Mouse (Mus musculus): ENCODE results near the gene Kdm8. TPM values are rescaled to one million over a fixed set of nuclear protein-coding genes. Genes with fewer than 3 reads are reported as not detected.

Kdm8 gene
- polyA plus RNA-seq, 1 experiment from 2014 or later = 8.3 TPM

GRCm38 (mm10) chr7:125488706-125489105, 44.2 kb downstream of the Kdm8 start:
- WGBS = 81% methylated on average over 6 of the region's 6 CpGs
- H3K36me3 ChIP-seq (ENCODE audit: control insufficient read depth, insufficient read depth, low read length) = no peaks in the 10 kb centered on the region
- no peaks in the 10 kb centered on the region for H3K27me3 ChIP-seq (ENCODE audit: control insufficient read depth, insufficient read depth, low read length)
- no peaks in the 10 kb centered on the region for H3K9me3 ChIP-seq (ENCODE audit: control insufficient read depth, low read length)
- no peak for ATAC-seq (ENCODE audit: low FRiP score)
- H3K4me1 ChIP-seq (replicated peaks; ENCODE audit: control insufficient read depth, insufficient read depth, low read length) = no peaks in the 10 kb centered on the region
- no peak overlapping the region for H3K4me2 ChIP-seq (replicated peaks; ENCODE audit: low read depth, low read length)
- no peak overlapping the region for H3K4me3 ChIP-seq (ENCODE audit: low read depth, low read length)
- no peak for DNase-seq (ENCODE audit: low spot score)
- no peak overlapping the region for H3K27ac ChIP-seq (ENCODE audit: low read depth, low read length)
- no peak overlapping the region for H3K9ac ChIP-seq (ENCODE audit: low read depth, low read length)

DNA sequence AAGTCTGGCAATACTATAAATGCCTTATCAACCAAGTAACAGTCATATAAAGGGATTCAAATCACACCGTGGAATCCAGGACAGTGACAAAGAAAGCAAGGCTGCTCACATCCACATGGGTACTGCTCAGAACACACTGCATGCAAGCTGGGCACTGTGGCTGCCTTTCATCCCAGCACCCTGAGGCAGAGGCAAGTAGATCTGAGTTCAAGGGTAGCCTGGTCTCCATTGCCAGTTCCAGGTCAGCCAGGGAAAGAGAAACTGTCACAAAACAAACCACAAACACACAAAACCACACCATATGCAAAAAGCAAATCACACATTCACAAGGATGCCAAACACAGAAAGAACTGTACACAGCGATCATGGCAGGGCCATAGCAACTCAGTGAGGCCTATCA, 45.2 kb downstream of the Kdm8 start:
- ATAC-seq (ENCODE audit: low FRiP score) (no peak), DNase-seq (ENCODE audit: low spot score) (no peak)
- H3K9ac ChIP-seq (ENCODE audit: low read depth, low read length) = no peak overlapping the region
- no peaks in the 10 kb centered on the region for H3K36me3 ChIP-seq (ENCODE audit: control insufficient read depth, insufficient read depth, low read length)
- H3K27ac ChIP-seq (ENCODE audit: low read depth, low read length) = no peak overlapping the region
- no peak overlapping the region for H3K4me3 ChIP-seq (ENCODE audit: low read depth, low read length)
- no peaks in the 10 kb centered on the region for H3K27me3 ChIP-seq (ENCODE audit: control insufficient read depth, insufficient read depth, low read length)
- H3K4me1 ChIP-seq (replicated peaks; ENCODE audit: control insufficient read depth, insufficient read depth, low read length) = no peaks in the 10 kb centered on the region
- no peak overlapping the region for H3K4me2 ChIP-seq (replicated peaks; ENCODE audit: low read depth, low read length)
- 90% methylated on average over 2 of the region's 2 CpGs for WGBS
- no peaks in the 10 kb centered on the region for H3K9me3 ChIP-seq (ENCODE audit: control insufficient read depth, low read length)

DNA sequence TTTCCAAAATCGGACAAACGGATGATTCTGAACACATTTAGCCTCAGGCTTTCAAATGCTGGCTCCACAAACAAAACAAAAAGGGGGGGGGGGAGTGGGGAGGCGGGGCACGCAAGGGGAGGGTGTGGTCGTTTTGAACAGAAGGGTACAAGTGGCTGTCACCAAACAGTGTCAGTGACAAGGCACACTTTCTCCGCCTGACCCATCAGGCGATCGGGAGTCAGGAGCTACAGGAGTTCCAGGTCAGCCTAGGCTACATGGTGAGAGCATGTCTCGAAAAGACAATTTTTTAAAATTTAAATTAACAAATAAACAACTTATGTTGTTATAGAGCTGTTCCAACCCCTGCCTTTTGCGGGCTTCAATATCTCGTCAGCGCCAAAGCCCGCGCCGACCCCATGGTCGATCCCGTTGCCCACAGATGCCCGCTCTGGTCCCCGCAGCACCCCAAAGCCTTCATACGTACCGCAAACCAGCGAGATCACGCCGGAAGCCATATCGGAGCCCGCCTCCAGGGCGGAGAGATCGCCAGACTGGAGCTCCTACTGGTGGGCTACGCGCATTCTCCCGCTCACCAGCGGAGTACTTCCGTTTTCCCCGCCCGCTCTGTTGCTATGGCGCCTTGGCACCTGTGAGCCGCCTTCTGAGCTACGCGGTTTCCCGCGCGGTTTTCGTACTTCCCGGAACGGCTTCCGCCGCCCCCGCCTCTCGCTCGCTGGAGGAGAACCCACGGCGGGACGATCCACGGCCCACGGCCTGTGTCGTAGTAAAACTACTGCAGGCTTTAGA, 46.7 kb downstream of the Kdm8 start, which contains the start of gene Nsmce1:
Gene Nsmce1 (minus strand): TSS at position 650 of the 789 bp plus-strand sequence.
- Histone ChIP-seq H3K9me3 (ENCODE audit: control insufficient read depth, low read length) (no peaks in the 10 kb centered on the region), H3K4me1 (replicated peaks; ENCODE audit: control insufficient read depth, insufficient read depth, low read length) (no peaks in the 10 kb centered on the region), H3K27ac (ENCODE audit: low read depth, low read length) (peak within 1 kb of the TSS; percentile 73), H3K9ac (ENCODE audit: low read depth, low read length) (peak within 1 kb of the TSS; percentile 79), H3K36me3 (ENCODE audit: control insufficient read depth, insufficient read depth, low read length) (no peaks in the 10 kb centered on the region), H3K27me3 (ENCODE audit: control insufficient read depth, insufficient read depth, low read length) (no peaks in the 10 kb centered on the region), H3K4me3 (ENCODE audit: low read depth, low read length) (peak within 1 kb of the TSS; percentile 58), H3K4me2 (replicated peaks; ENCODE audit: low read depth, low read length) (peak within 1 kb of the TSS; percentile 60)
- DNase-seq (ENCODE audit: low spot score) (peak; percentile 96), ATAC-seq (ENCODE audit: low FRiP score) (peak; percentile 98)
- under 1% methylated on average over 56 of the region's 56 CpGs for WGBS

- Histone ChIP-seq H3K27ac (ENCODE audit: low read depth, low read length) (peak overlapping the region; percentile 73), H3K9me3 (ENCODE audit: control insufficient read depth, low read length) (no peaks in the 10 kb centered on the region), H3K4me1 (replicated peaks; ENCODE audit: control insufficient read depth, insufficient read depth, low read length) (no peaks in the 10 kb centered on the region), H3K4me3 (ENCODE audit: low read depth, low read length) (peak overlapping the region; percentile 58), H3K4me2 (replicated peaks; ENCODE audit: low read depth, low read length) (peak overlapping the region; percentile 60), H3K36me3 (ENCODE audit: control insufficient read depth, insufficient read depth, low read length) (no peaks in the 10 kb centered on the region), H3K9ac (ENCODE audit: low read depth, low read length) (peak overlapping the region; percentile 79), H3K27me3 (ENCODE audit: control insufficient read depth, insufficient read depth, low read length) (no peaks in the 10 kb centered on the region)
- ATAC-seq (ENCODE audit: low FRiP score) (peak; percentile 28; the same call in 1 of the 2 replicates), DNase-seq (ENCODE audit: low spot score) (no peak)
- WGBS = 31% methylated on average over 12 of the region's 12 CpGs
Measured at GRCm38 (mm10) chr7:125491760-125492159, 47.3 kb downstream of the Kdm8 start.

DNA sequence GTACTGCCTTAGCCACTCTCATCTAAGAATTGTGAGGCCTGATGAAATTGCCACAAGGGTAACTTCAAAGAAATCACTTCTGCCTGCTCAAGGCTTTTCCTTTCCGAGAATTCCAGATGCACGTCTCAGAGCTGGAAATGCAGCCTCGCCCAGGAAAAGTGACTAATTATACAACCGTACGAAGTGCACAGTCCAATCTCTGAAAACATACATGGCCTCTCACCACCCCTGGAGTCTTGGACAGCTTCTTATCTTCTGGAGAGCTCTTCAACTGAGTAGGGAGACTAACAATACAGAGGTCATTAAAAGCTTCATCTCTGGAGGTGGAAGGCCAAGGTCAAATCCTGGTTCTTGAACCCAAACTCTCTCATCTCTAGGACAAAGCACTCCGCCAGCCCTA, 48.1 kb downstream of the Kdm8 start:
- H3K36me3 ChIP-seq (ENCODE audit: control insufficient read depth, insufficient read depth, low read length) = no peaks in the 10 kb centered on the region
- H3K9me3 ChIP-seq (ENCODE audit: control insufficient read depth, low read length) = no peaks in the 10 kb centered on the region
- WGBS = 91% methylated on average over 6 of the region's 6 CpGs
- no peaks in the 10 kb centered on the region for H3K4me1 ChIP-seq (replicated peaks; ENCODE audit: control insufficient read depth, insufficient read depth, low read length)
- no peak overlapping the region for H3K27ac ChIP-seq (ENCODE audit: low read depth, low read length)
- H3K4me2 ChIP-seq (replicated peaks; ENCODE audit: low read depth, low read length) = no peak overlapping the region
- DNase-seq (ENCODE audit: low spot score) = no peak
- no peak for ATAC-seq (ENCODE audit: low FRiP score)
- H3K9ac ChIP-seq (ENCODE audit: low read depth, low read length) = no peak overlapping the region
- H3K27me3 ChIP-seq (ENCODE audit: control insufficient read depth, insufficient read depth, low read length) = no peaks in the 10 kb centered on the region
- H3K4me3 ChIP-seq (ENCODE audit: low read depth, low read length) = no peak overlapping the region

- H3K27me3 ChIP-seq (ENCODE audit: control insufficient read depth, insufficient read depth, low read length) = no peaks in the 10 kb centered on the region
- ATAC-seq (ENCODE audit: low FRiP score) (no peak), DNase-seq (ENCODE audit: low spot score) (no peak)
- H3K36me3 ChIP-seq (ENCODE audit: control insufficient read depth, insufficient read depth, low read length) = no peaks in the 10 kb centered on the region
- WGBS = 84% methylated on average over 6 of the region's 6 CpGs
- no peak overlapping the region for H3K4me2 ChIP-seq (replicated peaks; ENCODE audit: low read depth, low read length)
- no peaks in the 10 kb centered on the region for H3K4me1 ChIP-seq (replicated peaks; ENCODE audit: control insufficient read depth, insufficient read depth, low read length)
- no peaks in the 10 kb centered on the region for H3K9me3 ChIP-seq (ENCODE audit: control insufficient read depth, low read length)
- no peak overlapping the region for H3K9ac ChIP-seq (ENCODE audit: low read depth, low read length)
- no peak overlapping the region for H3K27ac ChIP-seq (ENCODE audit: low read depth, low read length)
- H3K4me3 ChIP-seq (ENCODE audit: low read depth, low read length) = no peak overlapping the region
Measured at GRCm38 (mm10) chr7:125495864-125496440, 51.5 kb downstream of the Kdm8 start.

GRCm38 (mm10) chr7:125499927-125500868, 55.7 kb downstream of the Kdm8 start:
- DNase-seq (ENCODE audit: low spot score) (no peak), ATAC-seq (ENCODE audit: low FRiP score) (no peak)
- Histone ChIP-seq H3K4me2 (replicated peaks; ENCODE audit: low read depth, low read length) (no peak overlapping the region), H3K4me3 (ENCODE audit: low read depth, low read length) (no peak overlapping the region), H3K4me1 (replicated peaks; ENCODE audit: control insufficient read depth, insufficient read depth, low read length) (no peaks in the 10 kb centered on the region), H3K27me3 (ENCODE audit: control insufficient read depth, insufficient read depth, low read length) (no peaks in the 10 kb centered on the region), H3K36me3 (ENCODE audit: control insufficient read depth, insufficient read depth, low read length) (no peaks in the 10 kb centered on the region), H3K9ac (ENCODE audit: low read depth, low read length) (no peak overlapping the region), H3K27ac (ENCODE audit: low read depth, low read length) (no peak overlapping the region), H3K9me3 (ENCODE audit: control insufficient read depth, low read length) (no peaks in the 10 kb centered on the region)
- 84% methylated on average over 13 of the region's 13 CpGs for WGBS

GRCm38 (mm10) chr7:125500879-125501278, 56.4 kb downstream of the Kdm8 start:
- Histone ChIP-seq H3K4me1 (replicated peaks; ENCODE audit: control insufficient read depth, insufficient read depth, low read length) (no peaks in the 10 kb centered on the region), H3K9ac (ENCODE audit: low read depth, low read length) (no peak overlapping the region), H3K27me3 (ENCODE audit: control insufficient read depth, insufficient read depth, low read length) (no peaks in the 10 kb centered on the region), H3K27ac (ENCODE audit: low read depth, low read length) (no peak overlapping the region), H3K36me3 (ENCODE audit: control insufficient read depth, insufficient read depth, low read length) (no peaks in the 10 kb centered on the region), H3K4me3 (ENCODE audit: low read depth, low read length) (no peak overlapping the region), H3K4me2 (replicated peaks; ENCODE audit: low read depth, low read length) (no peak overlapping the region), H3K9me3 (ENCODE audit: control insufficient read depth, low read length) (no peaks in the 10 kb centered on the region)
- no peak for ATAC-seq (ENCODE audit: low FRiP score)
- no peak for DNase-seq (ENCODE audit: low spot score)
- 93% methylated on average over 7 of the region's 7 CpGs for WGBS
